Mouse (Mus musculus) lung, adult 2 months (tissue): ENCODE measurements around the gene Pakap. TPM values are rescaled to one million over a fixed set of nuclear protein-coding genes. Genes with fewer than 3 reads are reported as not detected.

Experiments used
- DNase-seq: peaks from one replicate; pipeline ENCODE4 v3.0.0; 2022
- H3K4me1 ChIP-seq: fragments of 200-500 bp; 2 replicates; pipeline ENCODE4 v1.6.1; 2011; ENCODE audit warnings: low read length; ENCODE audit not compliant: control insufficient read depth, insufficient read depth
- H3K4me3 ChIP-seq: fragments of 200-500 bp; replicated peaks from 2 replicates; pipeline ENCODE3; 2011; ENCODE audit warnings: low read depth, mild to moderate bottlenecking, control low read depth, low read length; ENCODE audit errors: extremely low read depth
- CTCF ChIP-seq: fragments of 200-500 bp; IDR thresholded peaks from 2 replicates; pipeline ENCODE4 v1.5.1; 2011; ENCODE audit warnings: mild to moderate bottlenecking, low read length, control low read depth; ENCODE audit not compliant: insufficient read depth
- POLR2A ChIP-seq: fragments of 200-500 bp; IDR thresholded peaks from 2 replicates; pipeline ENCODE4 v1.6.1; 2011; ENCODE audit warnings: low read depth, mild to moderate bottlenecking, control low read depth, low read length, borderline replicate concordance; ENCODE audit errors: extremely low read depth
- WGBS: fragments of 180-500 bp; shearing (Covaris S2); methylation state at CpG from one replicate; pipeline ENCODE4 v1.1.7; 2018; 5-methylcytosine and 5-hydroxymethylcytosine counted together
- polyA plus RNA-seq: library from polyadenylated mRNA; depleted of rRNA; stranded (reverse); fragments of >200 nt; gene quantifications from 2 replicates; pipeline ENCODE4 v1.2.3, GENCODE M21; 2012

The Pakap gene
- polyA plus RNA-seq, 1 experiment, result 2.7 TPM

GRCm38 (mm10) chr4:57677916-57678315 is 109.9 kb downstream of the Pakap start:
- WGBS, result 61% methylated on average over 12 of the region's 12 CpGs

GRCm38 (mm10) chr4:57678991-57679457 is 111.0 kb downstream of the Pakap start:
- 36% methylated on average over 9 of the region's 9 CpGs for WGBS
- Histone ChIP-seq H3K4me1 (peaks cover 32% of the 10 kb centered on the region), H3K4me3 (no peak overlapping the region)
- TF ChIP-seq POLR2A, result no peak
- no peak for TF ChIP-seq CTCF
- peak; percentile 51 for DNase-seq

More at GRCm38 (mm10) chr4:57677916-57678315, 109.9 kb downstream of the Pakap start:
- peaks cover 37% of the 10 kb centered on the region for H3K4me1 ChIP-seq
- no peak overlapping the region for H3K4me3 ChIP-seq
- no peak for DNase-seq
- no peak for TF ChIP-seq CTCF
- no peak for TF ChIP-seq POLR2A

GRCm38 (mm10) chr4:57680186-57680585 is 112.2 kb downstream of the Pakap start:
- Histone ChIP-seq H3K4me3 (no peak overlapping the region), H3K4me1 (peaks cover 26% of the 10 kb centered on the region)
- WGBS, result 89% methylated on average over 12 of the region's 12 CpGs
- no peak for DNase-seq
- TF ChIP-seq POLR2A (no peak), CTCF (no peak)

GRCm38 (mm10) chr4:57681511-57681910 is 113.5 kb downstream of the Pakap start:
- TF ChIP-seq POLR2A (peak; percentile 42; the same call in 1 of the 2 replicates), CTCF (no peak)
- 36% methylated on average over 12 of the region's 12 CpGs for WGBS
- H3K4me1 ChIP-seq, result peaks cover 22% of the 10 kb centered on the region
- DNase-seq, result peak; percentile 23
- no peak overlapping the region for H3K4me3 ChIP-seq

- DNase-seq, result no peak
- 93% methylated on average over 2 of the region's 2 CpGs for WGBS
- TF ChIP-seq POLR2A (no peak), CTCF (no peak)
- Histone ChIP-seq H3K4me3 (no peak overlapping the region), H3K4me1 (peaks cover 22% of the 10 kb centered on the region)
These were observed 114.4 kb downstream of the Pakap start for GRCm38 (mm10) chr4:57682341-57682740.

- H3K4me1 ChIP-seq, result peaks cover 21% of the 10 kb centered on the region
- 91% methylated on average over 11 of the region's 11 CpGs for WGBS
- no peak for TF ChIP-seq CTCF
- no peak for TF ChIP-seq POLR2A
- no peak overlapping the region for H3K4me3 ChIP-seq
- no peak for DNase-seq
These were observed 115.0 kb downstream of the Pakap start for GRCm38 (mm10) chr4:57682944-57683343.

- Histone ChIP-seq H3K4me3 (no peak overlapping the region), H3K4me1 (peaks cover 12% of the 10 kb centered on the region)
- DNase-seq, result no peak
- 49% methylated on average over 12 of the region's 12 CpGs for WGBS
- TF ChIP-seq CTCF (no peak), POLR2A (no peak)
These were observed 116.8 kb downstream of the Pakap start for GRCm38 (mm10) chr4:57684676-57685215.

- no peak for TF ChIP-seq POLR2A
- no peak for TF ChIP-seq CTCF
These were observed 118.8 kb downstream of the Pakap start for GRCm38 (mm10) chr4:57686736-57687135.

GRCm38 (mm10) chr4:57687583-57687982 is 119.6 kb downstream of the Pakap start:
- no peak for DNase-seq
- 77% methylated on average over 3 of the region's 3 CpGs for WGBS
- Histone ChIP-seq H3K4me1 (no peaks in the 10 kb centered on the region), H3K4me3 (no peak overlapping the region)
- TF ChIP-seq CTCF, result no peak

More at GRCm38 (mm10) chr4:57686736-57687135, 118.8 kb downstream of the Pakap start:
- Histone ChIP-seq H3K4me3 (no peak overlapping the region), H3K4me1 (peaks cover 3% of the 10 kb centered on the region; the same call in 1 of the 2 replicates)
- WGBS, result 79% methylated on average over 3 of the region's 3 CpGs
- no peak for DNase-seq

- no peak for TF ChIP-seq POLR2A
- TF ChIP-seq CTCF, result no peak
- no peak for DNase-seq
- WGBS, result 57% methylated on average over 9 of the region's 9 CpGs
These were observed 120.2 kb downstream of the Pakap start for GRCm38 (mm10) chr4:57688131-57688530.

GRCm38 (mm10) chr4:57690001-57690400 is 122.0 kb downstream of the Pakap start:
- no peak for DNase-seq
- TF ChIP-seq CTCF (no peak), POLR2A (no peak)
- WGBS, result 54% methylated on average over 6 of the region's 6 CpGs

More at GRCm38 (mm10) chr4:57688131-57688530, 120.2 kb downstream of the Pakap start:
- Histone ChIP-seq H3K4me1 (no peaks in the 10 kb centered on the region), H3K4me3 (no peak overlapping the region)

GRCm38 (mm10) chr4:57690805-57691204 is 122.8 kb downstream of the Pakap start:
- TF ChIP-seq CTCF, result no peak
- TF ChIP-seq POLR2A, result no peak
- DNase-seq, result no peak
- no peaks in the 10 kb centered on the region for H3K4me1 ChIP-seq
- H3K4me3 ChIP-seq, result no peak overlapping the region
- WGBS, result 67% methylated on average over 1 of the region's 1 CpGs

More at GRCm38 (mm10) chr4:57690001-57690400, 122.0 kb downstream of the Pakap start:
- Histone ChIP-seq H3K4me1 (no peaks in the 10 kb centered on the region), H3K4me3 (no peak overlapping the region)
